Mouse (Mus musculus) ovary, postnatal 36 days (tissue): ENCODE measurements around the gene Scube2.

Experiments
- DNase-seq: peaks from one replicate; pipeline ENCODE4 v3.0.0; 2022; ENCODE audit warnings: low spot score, mixed read lengths

The Scube2 gene

GRCm38 (mm10) chr7:109795564-109795963, 69.9 kb downstream of the Scube2 start:
- DNase-seq = no peak

GRCm38 (mm10) chr7:109794556-109794955, 70.9 kb downstream of the Scube2 start:
- DNase-seq = no peak

- peak; percentile 9 for DNase-seq
These were observed 72.7 kb downstream of the Scube2 start for GRCm38 (mm10) chr7:109792759-109793158.

- DNase-seq = no peak
These were observed 74.7 kb downstream of the Scube2 start for GRCm38 (mm10) chr7:109790818-109791217.

GRCm38 (mm10) chr7:109787860-109788259, 77.6 kb downstream of the Scube2 start:
- no peak for DNase-seq

- DNase-seq = no peak
These were observed 82.2 kb downstream of the Scube2 start for GRCm38 (mm10) chr7:109783281-109783680.

- DNase-seq = peak; percentile 64
These were observed 83.8 kb downstream of the Scube2 start, which contains the start of gene Nrip3 for GRCm38 (mm10) chr7:109781470-109782203. Nrip3 (minus strand) TSS chr7:109782025.

- DNase-seq = no peak
These were observed 84.4 kb downstream of the Scube2 start for GRCm38 (mm10) chr7:109781087-109781469.

GRCm38 (mm10) chr7:109772251-109772650, 93.2 kb downstream of the Scube2 start:
- no peak for DNase-seq

GRCm38 (mm10) chr7:109768699-109769383, 96.6 kb downstream of the Scube2 start:
- DNase-seq = no peak

- DNase-seq = no peak
These were observed 97.7 kb downstream of the Scube2 start for GRCm38 (mm10) chr7:109767575-109768350.

GRCm38 (mm10) chr7:109764009-109764408, 101.5 kb downstream of the Scube2 start:
- no peak for DNase-seq

- DNase-seq = no peak
These were observed 109.2 kb downstream of the Scube2 start for GRCm38 (mm10) chr7:109756291-109756690.

- DNase-seq = no peak
These were observed 111.4 kb downstream of the Scube2 start for GRCm38 (mm10) chr7:109754034-109754433.

- peak; percentile 81 for DNase-seq
These were observed 113.2 kb downstream of the Scube2 start, which contains the start of gene Tmem9b for GRCm38 (mm10) chr7:109752008-109752925. Tmem9b (minus strand) TSS chr7:109752875.

GRCm38 (mm10) chr7:109751427-109752007, 114.0 kb downstream of the Scube2 start:
- DNase-seq = no peak
